Mouse (Mus musculus): ENCODE measurements around the gene Odc1. TPM values are rescaled to one million over a fixed set of nuclear protein-coding genes. Genes with fewer than 3 reads are reported as not detected.
A peak's percentile ranks its signal among the peaks of the same experiment; 100 is the strongest.

The Odc1 gene
- total and polyA plus RNA-seq, 3 experiments, result 1,839 to 2,567 (median 2,455) TPM

- TF ChIP-seq BHLHE40 (IDR thresholded peaks at IDR 0.05; ENCODE audit: low read depth, low read length) (peak; percentile 97), ZKSCAN1 (IDR thresholded peaks at IDR 0.05; ENCODE audit: borderline replicate concordance, low read depth, low read length) (no peak), JUN (IDR thresholded peaks at IDR 0.05; ENCODE audit: insufficient read depth, low read depth, low read length) (peak; percentile 68), EP300 (IDR thresholded peaks at IDR 0.05; ENCODE audit: low read length) (peak; percentile 94; the same call in 1 of the 2 replicates), ELF1 (IDR thresholded peaks at IDR 0.05; ENCODE audit: low read depth, low read length) (peak; percentile 64; the same call in 1 of the 2 replicates), MXI1 (IDR thresholded peaks at IDR 0.05; ENCODE audit: low read depth, low read length) (no peak), NELFE (IDR thresholded peaks at IDR 0.05; ENCODE audit: low read depth, low read length) (peak; percentile 79), CHD2 (IDR thresholded peaks at IDR 0.05; ENCODE audit: low read length) (peak; percentile 75)
Observed at GRCm38 (mm10) chr12:17506994-17507542, 37.5 kb upstream of the Odc1 start (continued).

GRCm38 (mm10) chr12:17509310-17509709 lies 35.3 kb upstream of the Odc1 start:
- H3K9ac ChIP-seq (ENCODE audit: insufficient read depth, low read depth), result peak overlapping the region; percentile 43; the same call in 1 of the 2 replicates
- no peaks in the 10 kb centered on the region for H3K27me3 ChIP-seq (replicated peaks)
- H3K79me2 ChIP-seq (replicated peaks; ENCODE audit: control insufficient read depth, extremely low read depth, insufficient read depth, poor library complexity, severe bottlenecking), result no peaks in the 10 kb centered on the region
- peak; percentile 65 for DNase-seq (ENCODE audit: extremely low read depth)
- H3K9me3 ChIP-seq (replicated peaks; ENCODE audit: low read length), result no peaks in the 10 kb centered on the region
- peaks cover 40 to 84% of the 10 kb centered on the region in 2 experiments for H3K4me1 ChIP-seq (ENCODE audit: control insufficient read depth in 1 of 2, insufficient read depth in 2 of 2)
- H3K4me3 ChIP-seq (replicated peaks in 1 of 3; ENCODE audit: low read depth in 2 of 3, low read length in 2 of 3, poor library complexity in 1 of 3), result peak overlapping the region in 1 of 3 experiments; percentile 47
- in situ Hi-C loops (cut with MboI; ENCODE audit: low pct_ligation_motif_present, low pct_unique_long_range_greater_than_20kb, low sequenced_read_pairs) (no loop called here), dilution Hi-C loops (cut with MboI; ENCODE audit: extremely low pct_ligation_motif_present, extremely low pct_unique_long_range_greater_than_20kb, low sequenced_read_pairs) (no loop called here)
- no peaks in the 10 kb centered on the region for H3K36me3 ChIP-seq (replicated peaks in 1 of 2; ENCODE audit: control insufficient read depth in 1 of 2, insufficient read depth in 1 of 2, low read length in 1 of 2)
- H3K4me2 ChIP-seq (ENCODE audit: insufficient read depth, low read depth, poor library complexity, severe bottlenecking), result peak overlapping the region; percentile 29; the same call in 1 of the 2 replicates
- peak; percentile 55; the same call in 1 of the 2 replicates for TF ChIP-seq RCOR1 (conservative IDR thresholded peaks at IDR 0.05; ENCODE audit: low read depth, low read length)
- TF ChIP-seq MAX (IDR thresholded peaks at IDR 0.05; ENCODE audit: low read length), result 0 out of 2 replicates have a peak, but pooled peaks have one; percentile 14
- TF ChIP-seq POLR2AphosphoS2 (IDR thresholded peaks at IDR 0.05; ENCODE audit: low read depth, low read length), result no peak
- 0 out of 2 replicates have a peak, but pooled peaks have one; percentile 22 for TF ChIP-seq NELFE (IDR thresholded peaks at IDR 0.05; ENCODE audit: low read depth, low read length)
- TF ChIP-seq MXI1 (IDR thresholded peaks at IDR 0.05; ENCODE audit: low read depth, low read length), result peak; percentile 26; the same call in 1 of the 2 replicates
- TF ChIP-seq BHLHE40 (IDR thresholded peaks at IDR 0.05; ENCODE audit: low read depth, low read length), result peak; percentile 48; the same call in 1 of the 2 replicates
- peak; percentile 57; the same call in 1 of the 2 replicates for TF ChIP-seq IRF4 (IDR thresholded peaks at IDR 0.05; ENCODE audit: low read depth, low read length)
- no peak for TF ChIP-seq ZKSCAN1 (IDR thresholded peaks at IDR 0.05; ENCODE audit: borderline replicate concordance, low read depth, low read length)
- peak; percentile 60 for TF ChIP-seq ETS1 (conservative IDR thresholded peaks at IDR 0.05; ENCODE audit: low read depth, low read length)
- peak; percentile 70; the same call in 1 of the 2 replicates for TF ChIP-seq MEF2A (IDR thresholded peaks at IDR 0.05; ENCODE audit: borderline replicate concordance, low read depth, low read length)
- peak; percentile 73 for TF ChIP-seq TBP (conservative IDR thresholded peaks at IDR 0.05; ENCODE audit: low read depth, low read length)
- 0 out of 2 replicates have a peak, but pooled peaks have one; percentile 11 for TF ChIP-seq CHD1 (IDR thresholded peaks at IDR 0.05; ENCODE audit: low read depth, low read length)
- peak; percentile 9; the same call in 1 of the 2 replicates for TF ChIP-seq SMC3 (IDR thresholded peaks at IDR 0.05; ENCODE audit: low read depth, low read length)
- peak; percentile 72 for TF ChIP-seq EP300 (IDR thresholded peaks at IDR 0.05; ENCODE audit: low read length)
- no peak for TF ChIP-seq USF2 (conservative IDR thresholded peaks at IDR 0.05; ENCODE audit: low read depth, low read length)
- peak; percentile 33; the same call in 1 of the 2 replicates for TF ChIP-seq MAZ (IDR thresholded peaks at IDR 0.05; ENCODE audit: low read depth, low read length)
- TF ChIP-seq CHD2 (IDR thresholded peaks at IDR 0.05; ENCODE audit: low read length), result no peak
- peak; percentile 39; the same call in 1 of the 2 replicates for TF ChIP-seq TCF12 (IDR thresholded peaks at IDR 0.05; ENCODE audit: low read depth, low read length)
- no peak for TF ChIP-seq NRF1 (IDR thresholded peaks at IDR 0.05; ENCODE audit: low read depth, low read length)
- TF ChIP-seq HCFC1 (IDR thresholded peaks at IDR 0.05; ENCODE audit: low read depth, low read length), result 0 out of 2 replicates have a peak, but pooled peaks have one; percentile 18
- peak overlapping the region; percentile 70; the same call in 1 of the 2 replicates for H3K27ac ChIP-seq (ENCODE audit: insufficient read depth, low read depth)
